Mouse (Mus musculus): Measurements from ENCODE around the gene Ceacam19. TPM values are rescaled to one million over a fixed set of nuclear protein-coding genes. Genes with fewer than 3 reads are reported as not detected.
A peak's percentile ranks its signal among the peaks of the same experiment; 100 is the strongest.
"Not testable (repeated sequence)": the region's sequence is repeated elsewhere in the genome, so short reads cannot be mapped to it uniquely, and the experiment has no call there.

Gene Ceacam19
- not detected for total RNA-seq (2021)
- long read RNA-seq, experiment 1 = 0 reads
- long read RNA-seq, experiment 2 = 0 reads

DNA sequence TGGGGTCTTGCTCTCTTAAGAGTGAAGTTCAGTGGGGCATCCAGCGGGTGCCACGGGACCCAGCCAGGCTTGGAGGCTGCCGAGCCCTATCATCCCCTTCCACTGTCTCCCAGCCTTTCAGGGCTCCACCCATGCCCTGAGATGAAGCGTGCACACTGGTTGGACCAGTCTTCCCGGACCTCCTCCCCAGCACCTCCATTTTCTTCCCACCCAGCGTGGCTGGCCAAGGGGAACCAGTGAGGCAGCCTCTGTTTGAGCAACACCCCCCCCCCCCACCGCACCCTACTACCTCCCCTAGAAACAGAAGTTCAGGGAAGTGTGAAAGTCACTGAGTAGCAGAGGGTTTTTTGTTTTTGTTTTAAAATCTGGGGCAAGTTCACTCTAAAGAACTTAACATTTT is at the start of gene Ceacam19:
TSS of gene Ceacam19 (minus strand) at position 117 of the 400 bp plus-strand sequence.
- no peak for DNase-seq (ENCODE audit: low spot score in 2 of 2)
- intact Hi-C loops (cut with DNase I) = no loop called here

DNA sequence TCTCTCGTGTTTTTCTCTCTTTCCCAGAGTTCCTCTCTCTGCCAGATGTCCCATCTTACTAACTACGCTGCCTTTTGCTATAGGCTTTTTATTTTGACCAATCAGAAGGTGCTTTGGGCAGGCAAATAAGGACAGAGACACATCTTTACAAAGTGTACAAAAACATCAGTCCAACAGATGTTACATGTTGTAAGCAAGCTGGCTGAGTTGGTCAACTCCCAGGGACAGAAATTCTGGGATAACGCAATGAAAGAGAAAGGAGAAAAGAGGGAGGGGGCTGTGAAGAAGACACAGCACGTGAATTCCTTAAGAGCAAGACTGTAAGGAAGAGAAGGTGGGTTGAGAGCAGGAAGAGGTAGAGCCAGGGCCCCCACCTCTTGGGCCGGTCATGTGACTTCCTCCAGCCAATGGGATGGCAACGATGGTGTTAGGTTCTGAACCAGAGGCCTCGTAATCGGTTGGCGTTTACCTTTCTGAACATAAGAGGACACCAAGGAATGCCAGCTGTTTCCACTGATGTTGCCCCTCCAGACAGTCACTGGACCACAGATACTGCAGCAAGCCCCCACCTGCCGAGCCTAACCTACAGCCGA is 49.6 kb upstream of the Ceacam19 start:
- no peak for DNase-seq (ENCODE audit: low spot score in 2 of 2)
- intact Hi-C loops (cut with DNase I) = no loop called here

DNA sequence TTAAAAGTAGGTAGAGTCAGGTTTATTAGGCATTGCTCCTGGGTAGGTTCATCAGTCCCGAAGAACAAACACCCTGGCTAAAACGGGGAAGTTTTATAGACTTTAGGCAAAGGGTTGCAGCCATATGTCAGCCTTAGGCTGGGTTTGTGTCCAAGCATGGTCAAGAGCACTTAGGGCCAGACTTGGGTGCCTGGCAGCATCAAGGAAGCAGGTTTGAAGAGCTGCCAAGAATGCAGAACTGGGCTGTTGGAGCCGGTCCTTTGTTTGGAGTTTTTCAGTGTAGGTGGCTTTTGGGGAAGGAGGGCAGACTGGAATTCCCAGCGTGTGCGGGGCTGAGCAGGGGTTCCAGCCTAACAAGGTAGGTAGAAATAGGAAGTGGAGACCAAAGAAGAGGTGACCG is 48.2 kb upstream of the Ceacam19 start:
- intact Hi-C loops (cut with DNase I) = no loop called here
- DNase-seq (ENCODE audit: low spot score in 2 of 2) = no peak

DNA sequence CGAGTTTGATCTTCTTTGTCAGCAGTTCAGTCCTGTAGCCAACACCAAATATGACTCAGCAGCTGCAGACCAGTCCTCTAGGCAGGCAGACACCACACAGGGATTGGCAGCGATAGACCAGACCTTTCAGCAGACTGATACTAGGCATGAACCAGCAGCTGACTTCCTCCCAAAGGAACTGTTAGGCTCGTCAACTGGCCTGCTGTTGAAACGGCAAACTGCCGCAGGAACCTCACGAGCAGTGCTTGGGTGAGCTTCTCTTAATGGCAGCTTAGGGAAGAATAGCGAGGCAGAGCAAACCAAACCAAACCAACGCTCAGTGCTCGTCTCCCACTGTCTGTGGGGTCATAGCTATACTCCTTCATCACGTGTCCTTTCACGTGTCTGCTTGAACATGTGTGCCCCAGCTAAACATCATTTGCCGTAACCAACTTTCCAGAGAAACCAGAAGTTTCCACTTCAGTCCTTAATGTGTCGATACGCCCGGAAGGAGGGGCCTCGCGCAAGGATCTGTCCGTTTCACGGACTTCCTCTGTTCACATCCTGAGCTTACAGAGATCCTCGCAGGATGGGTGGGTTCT is 47.5 kb upstream of the Ceacam19 start:
- intact Hi-C loops (cut with DNase I) = no loop called here
- no peak for DNase-seq (ENCODE audit: low spot score in 2 of 2)

DNA sequence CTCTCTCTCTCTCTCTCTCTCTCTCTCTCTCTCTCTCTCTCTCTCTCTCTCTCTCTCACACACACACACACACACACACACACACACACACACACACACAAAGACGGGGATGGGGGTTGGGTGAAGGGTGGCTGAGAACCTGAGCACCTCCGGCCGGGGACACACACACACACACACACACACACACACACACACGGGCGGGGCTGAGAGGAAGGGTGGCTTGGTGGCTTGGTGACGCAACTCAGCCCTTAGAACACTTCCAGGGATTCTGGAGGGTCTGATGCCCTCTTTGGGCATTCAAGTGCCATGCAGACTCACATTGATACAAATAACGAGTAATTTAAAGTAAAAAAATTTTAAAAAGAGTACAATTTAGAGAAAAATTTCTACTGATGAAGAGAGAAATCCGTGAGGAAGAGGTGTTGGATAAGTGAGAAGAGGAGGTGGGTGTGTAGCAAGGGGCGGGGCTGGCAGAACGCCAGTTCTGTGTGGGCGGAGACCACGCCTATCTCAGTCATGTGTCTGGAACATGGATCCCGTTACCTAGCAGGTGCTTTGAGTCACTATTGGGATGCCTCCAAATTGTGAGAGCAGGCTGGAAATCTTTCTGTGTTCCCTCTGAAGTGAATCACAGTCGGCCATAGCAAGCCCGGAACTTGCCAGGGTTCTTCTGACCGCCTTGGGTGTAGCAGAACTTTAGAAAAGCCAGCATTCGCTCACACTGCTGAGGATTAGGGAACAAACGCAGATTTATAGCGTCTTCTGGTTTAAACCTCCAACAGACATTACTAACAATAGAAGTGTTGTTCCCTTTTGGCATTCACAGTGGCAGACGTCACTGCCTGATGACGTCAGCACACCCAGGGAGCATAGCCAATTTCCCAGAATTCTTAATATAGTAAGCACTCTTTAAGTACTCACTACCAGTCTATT is 45.4 kb upstream of the Ceacam19 start:
- intact Hi-C loops (cut with DNase I) = no loop called here
- DNase-seq (ENCODE audit: low spot score in 2 of 2) = peak; percentile 83 to 95

DNA sequence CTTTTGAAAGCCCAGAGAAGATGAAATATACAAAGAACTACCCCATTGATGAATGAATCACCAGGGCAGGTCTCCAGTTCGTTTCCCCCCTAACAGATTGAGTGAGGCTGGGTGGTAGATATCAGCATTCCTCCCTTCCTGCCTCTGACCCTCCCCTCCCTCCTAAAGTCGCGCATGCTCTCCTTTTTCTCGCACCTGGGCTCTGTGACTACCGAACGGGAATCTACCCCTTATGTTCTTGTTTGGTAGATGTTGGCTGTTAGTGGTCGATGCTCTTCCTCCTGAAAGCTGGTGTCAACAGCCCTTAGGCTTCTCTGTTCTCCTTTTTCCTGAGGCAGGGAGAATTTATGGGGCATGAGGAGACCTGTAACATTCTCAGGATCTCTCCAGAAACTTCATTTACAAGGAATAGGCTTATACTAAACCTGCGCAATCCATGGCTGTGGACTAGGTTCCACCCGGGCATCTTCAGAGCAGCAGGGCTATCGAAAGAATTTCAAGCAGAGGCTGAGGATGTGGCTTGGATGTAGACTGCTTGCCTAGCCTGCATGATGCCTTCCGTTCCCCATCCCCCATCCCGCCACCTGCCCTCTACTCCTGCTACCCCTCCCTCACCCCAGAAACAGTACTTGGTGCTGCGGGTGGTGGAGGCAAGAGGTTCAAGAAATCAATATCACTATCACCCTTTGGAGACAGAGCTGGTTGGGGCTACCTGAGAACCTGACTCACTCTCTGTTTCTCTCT is 44.5 kb upstream of the Ceacam19 start:
- intact Hi-C loops (cut with DNase I) = no loop called here
- DNase-seq (ENCODE audit: low spot score in 2 of 2) = no peak

DNA sequence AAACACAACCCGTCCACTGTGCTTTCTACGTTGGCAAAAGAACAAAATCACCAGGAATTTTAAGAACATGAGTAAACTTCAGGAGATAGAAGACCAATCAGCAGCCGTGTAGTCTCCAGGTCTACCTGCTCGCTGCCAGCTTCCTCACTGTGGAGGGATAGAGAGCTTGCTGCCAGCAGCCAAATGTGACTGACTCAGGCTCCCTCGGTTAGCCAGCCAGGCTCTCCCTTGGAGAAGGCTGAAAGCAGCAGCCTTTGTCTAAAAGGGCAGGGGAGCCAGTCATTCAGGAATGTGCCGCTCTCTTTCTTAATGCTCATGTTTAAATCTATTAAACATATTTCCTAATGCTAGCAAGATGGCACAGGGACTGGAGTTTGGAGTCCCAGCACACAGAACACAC is 42.7 kb upstream of the Ceacam19 start:
- DNase-seq (ENCODE audit: low spot score in 2 of 2); intact Hi-C loops (cut with DNase I): not testable (repeated sequence)

DNA sequence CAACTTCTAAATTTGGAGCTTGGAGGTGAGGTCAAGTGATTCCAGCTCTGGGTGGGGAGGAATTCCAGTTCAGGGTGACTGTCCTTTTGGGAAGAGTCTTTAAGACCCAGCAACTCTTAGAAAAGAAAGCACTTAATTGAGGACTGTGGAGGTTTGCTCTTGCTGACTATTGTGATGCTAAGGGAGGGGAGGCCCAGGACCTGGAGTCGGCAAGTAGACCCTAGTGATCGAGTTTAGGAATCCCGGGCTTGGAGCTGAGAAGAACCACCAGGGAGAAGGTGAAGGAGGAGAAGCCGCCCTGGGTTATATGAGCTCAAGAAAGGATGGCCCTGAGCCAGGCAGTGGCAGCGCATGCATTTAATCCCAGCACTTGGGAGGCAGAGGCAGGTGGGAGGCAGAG is 40.7 kb upstream of the Ceacam19 start:
- DNase-seq (ENCODE audit: low spot score in 2 of 2) = no peak
- intact Hi-C loops (cut with DNase I) = no loop called here

DNA sequence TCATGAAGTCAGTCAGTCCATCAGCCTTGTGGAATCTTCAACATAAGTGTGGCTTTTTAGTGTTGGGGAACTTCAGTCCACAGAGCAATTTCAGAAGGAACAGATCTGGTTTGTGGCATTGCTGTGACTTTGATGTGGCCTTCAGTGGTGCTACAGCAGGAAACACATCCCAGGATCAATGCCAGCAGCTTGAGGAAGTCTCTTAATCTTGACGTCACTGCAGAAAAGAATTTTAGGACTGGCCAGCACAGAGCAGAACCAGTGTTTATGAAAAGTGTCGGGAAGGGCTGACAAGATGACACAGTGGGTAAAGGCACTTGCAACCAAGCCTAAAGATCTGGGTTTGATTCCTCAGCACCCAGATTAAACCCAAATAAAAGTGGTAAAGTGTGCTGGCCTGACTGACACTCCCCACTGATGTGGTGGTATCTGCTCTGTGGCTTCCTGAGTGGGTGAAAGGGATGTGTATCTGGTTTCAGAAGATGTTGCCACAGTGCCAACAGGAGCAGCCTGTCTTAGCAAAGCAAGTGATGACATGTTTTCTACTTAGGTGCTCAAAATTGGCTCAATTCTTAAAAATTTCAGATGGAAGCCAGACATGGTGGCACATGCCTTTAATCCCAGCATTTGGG is 39.2 kb upstream of the Ceacam19 start:
- intact Hi-C loops (cut with DNase I) = no loop called here
- DNase-seq (ENCODE audit: low spot score in 2 of 2) = no peak

DNA sequence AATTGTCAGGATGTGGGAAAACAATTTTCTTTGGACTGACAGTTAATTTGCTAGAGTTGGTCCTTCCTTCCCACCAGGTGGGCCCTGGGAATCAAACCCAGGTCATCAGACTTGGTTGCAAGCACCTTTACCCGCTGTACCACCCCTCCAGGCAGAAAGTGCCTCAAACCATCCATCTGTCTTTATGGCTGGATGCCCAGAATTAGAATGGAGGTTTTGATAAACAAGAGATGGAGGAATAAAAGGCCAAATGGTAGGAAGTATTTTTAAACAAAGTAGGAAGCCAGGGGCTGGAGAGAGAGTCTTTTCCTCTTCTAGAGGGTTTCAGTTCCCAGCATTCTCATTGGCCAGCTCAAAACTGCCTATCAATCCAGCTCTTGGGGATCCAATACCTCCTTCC is 37.6 kb upstream of the Ceacam19 start:
- intact Hi-C loops (cut with DNase I) = no loop called here
- DNase-seq (ENCODE audit: low spot score in 2 of 2) = no peak

DNA sequence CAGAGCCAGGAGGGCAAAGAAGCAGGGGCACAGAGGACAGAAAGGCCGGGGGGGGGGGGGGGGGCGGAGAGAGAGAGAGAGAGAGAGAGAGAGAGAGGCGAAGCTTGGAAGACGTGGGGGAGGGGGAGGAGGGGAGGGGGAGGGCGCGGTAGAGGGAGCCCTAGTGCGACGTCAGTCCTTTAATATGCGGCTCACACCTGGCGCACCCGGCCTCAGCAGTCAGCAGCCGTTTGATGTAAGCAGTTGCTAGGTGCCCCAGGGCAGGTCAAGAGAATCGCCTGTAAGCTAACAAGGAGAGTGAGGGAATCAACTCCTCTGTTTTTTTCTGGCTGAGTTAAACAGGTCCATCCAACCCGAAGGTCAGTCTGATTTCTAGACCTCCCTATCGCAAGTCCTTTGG is 36.0 kb upstream of the Ceacam19 start:
- intact Hi-C loops (cut with DNase I) = no loop called here
- no peak for DNase-seq (ENCODE audit: low spot score in 2 of 2)

DNA sequence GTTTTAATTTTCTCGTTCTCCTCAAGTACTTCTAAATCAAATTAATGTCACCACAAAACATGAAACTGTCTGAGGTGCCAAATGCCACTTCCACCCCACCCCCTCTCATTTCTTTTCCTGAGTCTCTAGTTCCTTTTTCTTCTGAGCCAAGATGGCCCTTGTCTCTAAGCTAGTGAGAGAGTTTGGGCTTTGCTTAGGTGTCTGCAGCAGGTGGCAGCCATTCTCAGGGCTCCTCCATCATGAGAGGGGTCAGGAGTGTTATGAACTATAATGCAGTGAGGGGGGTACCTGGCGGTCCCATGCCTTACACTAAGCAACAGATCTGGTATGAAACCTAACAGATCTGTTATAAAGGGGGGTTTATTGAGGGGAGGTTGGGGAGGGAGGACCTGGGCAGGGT is 35.6 kb upstream of the Ceacam19 start:
- no peak for DNase-seq (ENCODE audit: low spot score in 2 of 2)
- intact Hi-C loops (cut with DNase I) = no loop called here

DNA sequence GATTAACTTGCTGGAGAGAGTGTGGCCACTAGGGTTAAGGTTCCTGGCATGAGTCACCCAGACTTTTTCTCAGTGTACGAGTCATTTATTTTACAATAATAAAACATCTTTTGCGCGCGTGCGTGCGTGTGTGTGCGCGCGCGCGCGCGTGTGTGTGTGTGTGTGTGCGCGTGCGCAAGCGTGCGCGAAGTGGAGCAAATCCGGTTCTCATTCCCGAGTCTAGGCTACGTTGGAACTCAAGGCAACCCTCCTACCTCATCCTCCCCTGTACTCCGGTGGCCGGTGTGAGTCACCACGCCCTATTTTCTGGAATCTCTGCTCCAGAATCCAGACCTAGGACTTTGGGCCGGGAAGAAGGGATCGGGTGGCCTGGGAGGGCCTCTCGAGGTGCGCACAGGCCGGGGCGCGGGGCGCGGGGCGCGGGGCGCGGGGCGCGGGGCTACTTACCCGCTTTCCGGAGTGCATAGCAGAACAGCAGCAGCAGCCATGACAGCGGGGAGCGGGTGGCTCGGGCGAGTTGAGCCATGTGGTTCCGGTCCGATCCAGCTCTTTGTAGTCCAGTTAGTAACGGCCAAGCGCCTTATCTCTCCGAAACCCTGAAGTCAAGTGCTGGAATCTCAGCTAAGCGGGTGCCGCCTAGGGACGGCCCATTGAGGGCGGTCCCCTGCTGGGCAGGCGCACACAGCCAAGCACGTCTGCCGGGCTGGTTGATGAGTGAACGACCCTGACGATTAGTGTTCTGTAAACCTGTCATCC is 32.9 kb upstream of the Ceacam19 start, which contains the start of gene Pvr:
TSS of gene Pvr (minus strand) at position 655 of the 756 bp plus-strand sequence.
- peak; percentile 75 to 80 for DNase-seq (ENCODE audit: low spot score in 2 of 2)
- intact Hi-C loops (cut with DNase I) = no loop called here

DNA sequence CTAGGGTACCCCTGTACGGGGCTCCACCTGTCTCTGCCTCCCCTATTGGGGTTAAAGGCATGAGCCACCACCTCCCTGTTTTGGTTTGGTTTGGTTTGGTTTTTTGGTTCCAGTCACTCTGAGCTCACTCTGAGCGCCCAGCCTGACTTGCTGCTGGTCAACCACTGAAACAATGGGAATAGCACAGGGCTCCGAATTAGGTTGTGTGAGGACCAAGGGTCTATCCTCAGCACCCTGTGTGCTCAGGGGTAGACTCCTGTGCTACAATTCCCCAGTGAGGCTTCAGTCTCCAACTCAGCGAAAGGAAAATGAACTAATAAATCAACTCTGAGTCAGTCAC is 32.4 kb upstream of the Ceacam19 start:
- no peak for DNase-seq (ENCODE audit: low spot score in 2 of 2)
- intact Hi-C loops (cut with DNase I) = no loop called here

DNA sequence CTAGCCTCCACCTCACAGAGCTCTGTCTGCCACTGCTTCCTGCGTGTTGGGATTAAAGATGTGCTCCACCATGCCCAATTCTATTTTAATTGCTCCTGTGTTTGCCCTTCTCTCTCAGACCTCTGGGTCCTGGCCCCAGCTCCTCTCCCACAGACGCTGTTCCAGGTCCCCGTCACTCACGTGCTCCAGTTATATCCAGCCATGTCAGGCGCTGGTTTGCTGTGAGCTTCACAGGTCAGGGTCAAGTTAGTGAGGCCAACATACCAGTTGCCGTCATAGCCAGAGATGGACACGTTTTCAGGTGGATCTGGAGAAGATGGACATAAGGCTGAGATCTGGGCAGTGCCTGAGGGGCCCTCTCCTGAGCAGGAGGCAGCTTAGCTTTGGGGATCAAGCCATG is 26.8 kb upstream of the Ceacam19 start:
- intact Hi-C loops (cut with DNase I) = no loop called here

DNA sequence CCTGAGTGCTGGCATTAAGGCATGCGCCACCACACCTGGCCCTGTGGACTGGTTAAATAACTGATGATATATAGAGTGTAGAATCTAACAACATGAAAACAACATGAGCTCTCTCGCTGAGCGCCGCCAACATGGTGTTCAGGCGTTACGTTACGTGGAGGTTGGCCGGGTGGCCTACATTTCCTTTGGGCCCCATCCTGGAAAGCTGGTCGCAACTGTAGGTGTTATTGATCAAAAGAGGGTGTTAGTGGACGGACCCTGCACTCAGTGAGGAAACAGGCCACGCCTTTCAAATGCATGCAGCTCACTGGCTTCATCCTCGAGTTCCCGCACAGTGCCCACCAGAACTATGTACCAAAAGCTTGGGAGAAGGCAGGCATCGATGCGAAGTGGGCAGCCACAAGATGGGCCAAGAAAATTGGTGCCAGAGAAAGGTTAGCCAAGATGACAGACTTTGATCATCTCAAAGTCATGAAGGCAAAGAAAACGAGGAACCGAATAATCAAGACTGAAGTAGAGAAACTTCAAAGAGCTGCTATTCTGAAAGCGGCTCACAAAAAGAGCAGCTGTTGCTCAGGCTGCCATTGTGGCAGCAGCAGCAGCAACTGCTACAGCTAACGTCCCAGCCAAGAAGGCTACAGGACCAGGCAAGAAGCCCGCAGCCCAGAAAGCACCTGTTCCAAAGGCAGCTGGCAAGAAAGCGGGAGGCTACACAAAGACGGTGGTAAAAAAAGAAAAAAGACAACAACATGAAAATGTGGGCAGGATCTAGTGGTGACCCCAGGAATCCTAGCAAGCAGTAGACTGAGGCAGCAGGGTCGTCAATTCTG is 24.1 kb upstream of the Ceacam19 start:
- DNase-seq (ENCODE audit: low spot score in 2 of 2) = no peak
- intact Hi-C loops (cut with DNase I) = no loop called here

More for the DNA sequence above, 26.8 kb upstream of the Ceacam19 start:
- DNase-seq (ENCODE audit: low spot score in 2 of 2) = no peak

DNA sequence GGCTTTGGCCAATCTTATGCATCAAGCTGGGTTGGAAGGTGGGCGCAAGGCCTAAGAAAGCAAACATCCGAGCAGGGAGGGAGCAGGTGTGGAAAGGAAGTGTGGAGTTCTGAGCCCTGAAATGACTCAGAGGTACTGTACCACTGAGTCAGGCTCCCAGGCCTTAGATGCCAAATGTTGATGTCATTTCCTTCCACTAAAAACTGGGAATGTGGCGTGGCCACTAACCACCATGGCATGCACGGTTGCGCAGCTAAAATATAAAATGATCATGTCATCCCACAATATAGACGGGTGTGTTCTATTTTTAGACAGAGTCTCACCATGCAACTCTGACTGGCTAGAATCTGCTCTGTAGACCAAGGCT is 23.5 kb upstream of the Ceacam19 start:
- intact Hi-C loops (cut with DNase I) = no loop called here
- DNase-seq (ENCODE audit: low spot score in 2 of 2) = no peak

Measured in left cerebral cortex, postnatal 14 days (tissue).